Mouse (Mus musculus) kidney, adult 11 months (tissue): ENCODE data around the gene Ace2.
A peak's percentile ranks its signal among the peaks of the same experiment; 100 is the strongest.

Experiments
- DNase-seq: peaks from one replicate; pipeline ENCODE4 v3.0.0; 2022

Gene Ace2

DNA sequence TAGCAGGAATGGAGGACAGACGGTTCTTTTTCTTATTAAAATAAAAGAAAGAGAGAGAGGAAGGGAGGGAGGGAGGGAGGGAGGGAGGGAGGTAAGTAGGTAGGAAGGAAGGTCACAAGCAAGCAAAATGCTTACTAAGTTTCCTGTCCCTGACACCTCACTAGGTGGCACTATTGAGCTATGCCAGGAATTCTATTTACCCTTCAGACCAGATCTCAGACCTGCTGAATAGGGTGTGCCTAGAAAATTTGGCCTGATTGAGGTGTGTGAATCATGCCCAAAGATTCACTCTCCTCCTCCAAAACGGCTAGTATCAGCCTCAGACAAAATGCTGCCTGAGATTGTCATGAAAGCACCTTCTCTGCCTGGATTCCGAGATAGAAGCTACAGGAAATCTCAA, 44.7 kb downstream of the Ace2 start:
- peak; percentile 25 for DNase-seq

DNA sequence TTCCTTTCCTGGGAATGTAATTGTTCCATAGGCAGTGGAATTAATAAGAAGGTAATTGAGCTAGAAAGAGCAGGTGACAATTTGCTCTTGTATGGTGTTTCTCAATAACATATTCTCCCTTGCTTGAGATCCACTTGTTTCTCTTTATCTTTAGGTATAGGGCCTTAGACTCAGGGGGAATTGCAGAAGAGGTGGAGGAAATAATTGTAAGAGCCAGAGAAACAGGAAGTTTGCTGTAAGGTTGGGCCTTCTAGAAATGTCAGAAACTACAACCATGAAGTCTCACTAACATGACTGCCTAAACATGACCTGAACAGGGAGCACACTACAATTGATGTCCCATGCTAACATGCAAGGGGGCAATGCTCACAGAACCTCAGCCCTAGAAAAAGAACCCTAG, 50.7 kb downstream of the Ace2 start:
- no peak for DNase-seq

DNA sequence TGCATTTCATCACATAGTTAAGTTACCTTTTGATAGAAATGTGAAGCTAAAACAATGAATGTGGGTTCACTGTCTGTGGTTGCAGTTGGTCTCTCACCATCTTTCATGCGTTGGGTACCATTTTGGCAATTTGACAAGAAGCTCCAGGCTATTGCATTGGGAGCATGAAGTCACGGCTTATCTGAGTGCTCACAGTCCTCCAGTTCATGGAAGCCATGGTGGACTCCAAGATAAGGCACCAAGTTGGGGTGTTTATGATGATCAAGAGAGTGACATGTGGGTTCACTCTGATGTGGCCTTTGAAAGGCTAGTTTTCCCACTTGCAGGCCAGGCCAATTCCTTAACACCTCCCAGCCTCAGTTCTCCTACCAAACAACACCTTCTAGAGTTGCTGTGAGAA, 58.5 kb downstream of the Ace2 start:
- DNase-seq: no peak

DNA sequence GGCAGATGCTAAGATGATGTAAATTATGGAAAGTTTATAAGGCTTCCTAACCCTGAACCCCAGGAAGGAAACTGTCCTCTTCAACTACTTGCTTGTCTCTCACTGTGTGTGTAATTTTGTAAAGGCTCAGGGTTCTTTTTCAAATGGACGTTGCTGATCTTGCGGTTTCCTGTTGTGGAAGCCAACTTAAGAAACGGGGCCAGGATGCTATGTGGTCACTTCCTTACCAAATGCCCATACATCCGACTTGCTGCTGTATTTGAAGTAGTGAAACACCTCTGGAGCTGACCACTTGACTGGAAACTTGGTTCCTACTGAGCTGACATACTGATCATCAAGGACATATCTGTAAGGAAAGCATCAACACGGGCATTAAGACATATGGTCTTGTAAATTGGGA, 61.4 kb downstream of the Ace2 start:
- DNase-seq: no peak

GRCm38 (mm10) chrX:164221989-164222388, 82.9 kb downstream of the Ace2 start:
- DNase-seq: no peak

- DNase-seq: peak; percentile 11
Observed at GRCm38 (mm10) chrX:164233380-164233779, 94.2 kb downstream of the Ace2 start.
